Mouse (Mus musculus) lung, adult 2 months (tissue): ENCODE data around the gene Map2k6.

Experiments used
- CTCF ChIP-seq: fragments of 200-500 bp; IDR thresholded peaks from 2 replicates; pipeline ENCODE4 v1.5.1; 2011; ENCODE audit warnings: mild to moderate bottlenecking, low read length, control low read depth; ENCODE audit not compliant: insufficient read depth
- POLR2A ChIP-seq: fragments of 200-500 bp; IDR thresholded peaks from 2 replicates; pipeline ENCODE4 v1.6.1; 2011; ENCODE audit warnings: low read depth, mild to moderate bottlenecking, control low read depth, low read length, borderline replicate concordance; ENCODE audit errors: extremely low read depth

DNA sequence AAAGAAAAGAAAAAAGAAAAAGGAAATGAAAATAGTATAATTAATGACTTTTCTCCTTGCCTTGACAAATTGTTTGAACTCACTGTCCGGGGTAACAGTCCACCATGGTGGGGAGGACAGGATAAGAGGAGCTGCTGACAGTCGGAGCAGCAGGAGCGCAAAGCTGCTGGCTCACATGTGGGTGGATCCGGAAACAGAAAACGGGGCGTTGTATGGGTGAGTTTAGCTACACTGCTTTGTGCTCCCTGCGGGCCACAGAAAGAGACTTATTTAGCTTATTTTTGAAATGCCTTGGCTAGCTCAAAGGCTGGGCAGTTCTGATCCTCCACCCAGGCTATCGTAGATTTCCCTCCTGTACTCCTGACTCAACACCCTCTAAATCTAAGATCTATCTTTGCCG lies 44.7 kb upstream of the Map2k6 start:
- TF ChIP-seq CTCF (no peak), POLR2A (no peak)
